Mouse (Mus musculus): ENCODE results near the gene Cd6. TPM values are rescaled to one million over a fixed set of nuclear protein-coding genes. Genes with fewer than 3 reads are reported as not detected.

Cd6 gene
- polyA plus RNA-seq, 1 experiment: 3.1 TPM

DNA sequence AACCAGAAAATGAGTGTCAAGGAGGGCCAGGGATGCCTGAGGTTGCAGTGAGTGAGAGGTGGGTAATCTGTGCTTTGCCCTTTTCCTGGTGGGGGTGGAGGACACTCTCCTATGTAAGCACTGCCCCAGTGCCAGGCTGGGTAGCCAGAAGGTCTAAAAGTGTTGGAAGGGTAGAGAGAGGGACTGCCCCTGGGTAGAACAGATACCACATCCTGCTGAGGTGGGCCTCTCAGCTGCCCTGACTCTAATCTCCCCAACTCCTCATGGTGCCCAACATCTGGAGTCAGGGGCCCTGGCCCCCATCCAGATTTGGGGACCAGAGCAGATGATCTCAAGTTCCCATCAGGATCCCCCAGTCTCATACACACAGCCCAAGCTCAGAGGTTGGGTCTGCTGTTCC lies 72.7 kb downstream of the Cd6 start:
- H3K4me3 ChIP-seq (ENCODE audit: insufficient read depth, low read depth, low read length): no peak overlapping the region

DNA sequence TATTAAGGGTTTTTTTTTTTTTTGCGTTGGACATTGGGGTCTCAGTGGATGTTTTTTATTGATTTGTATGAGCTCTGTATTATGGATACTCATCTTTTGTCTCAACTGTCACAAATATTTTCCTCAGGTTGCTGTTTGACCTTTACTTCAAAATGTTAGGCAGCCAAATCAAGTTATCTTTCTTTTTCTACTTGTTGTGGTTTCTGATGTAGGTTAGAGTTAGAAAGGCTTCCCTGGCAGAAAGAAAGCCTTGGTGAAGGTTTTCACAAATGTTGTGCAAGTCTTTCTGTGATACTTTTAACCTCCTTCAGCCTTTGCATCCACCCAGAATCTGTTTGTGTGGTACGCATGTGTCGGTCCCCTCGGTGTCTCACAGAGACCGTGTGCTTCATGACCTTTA lies 77.2 kb downstream of the Cd6 start:
- DNase-seq: no peak
- TF ChIP-seq POLR2A (IDR thresholded peaks at IDR 0.05; ENCODE audit: low read depth, low read length) (no peak), CTCF (conservative IDR thresholded peaks at IDR 0.05; ENCODE audit: insufficient read depth, insufficient read length, low read depth, low read length) (no peak)
- no peaks in the 10 kb centered on the region for H3K27me3 ChIP-seq (replicated peaks; ENCODE audit: control insufficient read depth, insufficient read depth, low read length)
- H3K4me1 ChIP-seq (ENCODE audit: control insufficient read depth, insufficient read depth, low read length): no peaks in the 10 kb centered on the region
- H3K4me3 ChIP-seq (ENCODE audit: insufficient read depth, low read depth, low read length): no peak overlapping the region
- no peaks in the 10 kb centered on the region for H3K36me3 ChIP-seq (ENCODE audit: control insufficient read depth, insufficient read depth, low read length)
- WGBS: 94% methylated on average over 5 of the region's 5 CpGs
- H3K27ac ChIP-seq (ENCODE audit: insufficient read depth, low read depth, low read length): no peak overlapping the region

More for the DNA sequence above, 72.7 kb downstream of the Cd6 start:
- no peak for TF ChIP-seq CTCF (conservative IDR thresholded peaks at IDR 0.05; ENCODE audit: insufficient read depth, insufficient read length, low read depth, low read length)
- TF ChIP-seq POLR2A (IDR thresholded peaks at IDR 0.05; ENCODE audit: low read depth, low read length): no peak
- DNase-seq: no peak
- H3K27me3 ChIP-seq (replicated peaks; ENCODE audit: control insufficient read depth, insufficient read depth, low read length): no peaks in the 10 kb centered on the region
- H3K4me1 ChIP-seq (ENCODE audit: control insufficient read depth, insufficient read depth, low read length): no peaks in the 10 kb centered on the region
- H3K27ac ChIP-seq (ENCODE audit: insufficient read depth, low read depth, low read length): no peak overlapping the region
- no peaks in the 10 kb centered on the region for H3K36me3 ChIP-seq (ENCODE audit: control insufficient read depth, insufficient read depth, low read length)

DNA sequence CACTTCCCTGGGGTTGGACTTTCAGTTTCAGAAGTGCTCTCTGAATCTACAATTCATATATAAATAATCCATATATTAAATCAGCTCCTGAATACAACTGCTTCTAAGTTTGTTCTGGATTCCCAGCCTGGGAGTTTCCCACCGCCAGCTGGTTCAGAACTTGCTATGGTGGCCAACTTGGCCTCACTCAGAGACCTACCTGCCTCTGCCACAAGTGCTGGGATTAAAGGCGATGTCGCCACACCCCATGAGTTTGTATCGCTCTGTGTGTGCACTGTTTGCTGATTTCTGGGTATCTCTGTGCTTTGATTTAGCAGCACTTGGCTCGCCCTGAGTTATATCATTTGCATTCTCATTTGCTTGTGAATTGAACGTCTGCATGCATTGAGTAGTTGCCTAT lies 77.8 kb downstream of the Cd6 start:
- WGBS: 95% methylated on average over 6 of the region's 6 CpGs
- Histone ChIP-seq H3K4me3 (ENCODE audit: insufficient read depth, low read depth, low read length) (no peak overlapping the region), H3K4me1 (ENCODE audit: control insufficient read depth, insufficient read depth, low read length) (no peaks in the 10 kb centered on the region), H3K36me3 (ENCODE audit: control insufficient read depth, insufficient read depth, low read length) (no peaks in the 10 kb centered on the region), H3K27ac (ENCODE audit: insufficient read depth, low read depth, low read length) (no peak overlapping the region), H3K27me3 (replicated peaks; ENCODE audit: control insufficient read depth, insufficient read depth, low read length) (no peaks in the 10 kb centered on the region)
- TF ChIP-seq CTCF (conservative IDR thresholded peaks at IDR 0.05; ENCODE audit: insufficient read depth, insufficient read length, low read depth, low read length) (no peak), POLR2A (IDR thresholded peaks at IDR 0.05; ENCODE audit: low read depth, low read length) (no peak)
- DNase-seq: no peak

DNA sequence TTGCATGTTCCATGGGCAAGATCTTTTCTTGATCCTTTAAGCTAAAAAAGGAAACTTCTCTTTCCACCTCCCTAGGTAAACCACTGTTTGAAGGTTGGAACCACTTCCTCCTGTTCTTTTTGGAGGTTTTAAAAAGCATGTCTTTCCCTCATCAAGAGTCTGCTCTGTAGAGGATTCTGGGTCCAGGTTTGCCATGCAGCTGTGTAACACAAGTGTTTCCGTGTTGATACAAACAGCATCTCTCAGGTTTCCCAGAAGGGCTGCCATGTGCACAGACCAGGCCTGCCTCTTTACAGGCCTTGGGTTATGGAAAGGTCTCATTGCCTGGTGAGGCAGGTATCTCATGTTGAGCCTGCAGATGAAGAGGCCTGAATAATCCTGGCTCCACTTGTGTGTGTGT lies 78.3 kb downstream of the Cd6 start:
- no peak for DNase-seq
- Histone ChIP-seq H3K36me3 (ENCODE audit: control insufficient read depth, insufficient read depth, low read length) (no peaks in the 10 kb centered on the region), H3K27me3 (replicated peaks; ENCODE audit: control insufficient read depth, insufficient read depth, low read length) (no peaks in the 10 kb centered on the region), H3K27ac (ENCODE audit: insufficient read depth, low read depth, low read length) (no peak overlapping the region), H3K4me3 (ENCODE audit: insufficient read depth, low read depth, low read length) (no peak overlapping the region), H3K4me1 (ENCODE audit: control insufficient read depth, insufficient read depth, low read length) (no peaks in the 10 kb centered on the region)
- 81% methylated on average over 1 of the region's 1 CpGs for WGBS
- TF ChIP-seq CTCF (conservative IDR thresholded peaks at IDR 0.05; ENCODE audit: insufficient read depth, insufficient read length, low read depth, low read length): no peak
- no peak for TF ChIP-seq POLR2A (IDR thresholded peaks at IDR 0.05; ENCODE audit: low read depth, low read length)

DNA sequence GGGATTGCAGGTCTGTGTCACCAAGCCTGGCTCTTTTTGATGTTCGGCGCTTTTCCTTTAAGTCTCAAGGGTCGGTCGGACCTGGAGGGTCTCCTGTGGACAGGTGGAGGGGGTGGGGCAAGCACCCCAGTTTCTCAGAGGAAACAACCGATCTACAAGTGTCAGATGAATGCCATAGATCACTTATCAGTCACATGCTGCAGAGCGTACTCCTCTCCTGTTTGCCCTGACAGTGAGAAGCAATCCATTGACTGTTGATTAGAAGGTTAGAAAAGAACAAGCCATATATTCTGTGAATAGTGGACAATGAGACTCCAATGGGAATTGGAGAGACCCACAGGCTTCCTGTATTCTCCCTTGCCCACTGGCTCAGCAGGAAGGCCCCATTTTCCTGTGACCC lies 79.7 kb downstream of the Cd6 start:
- no peak for DNase-seq
- H3K36me3 ChIP-seq (ENCODE audit: control insufficient read depth, insufficient read depth, low read length): no peaks in the 10 kb centered on the region
- H3K4me1 ChIP-seq (ENCODE audit: control insufficient read depth, insufficient read depth, low read length): no peaks in the 10 kb centered on the region
- no peaks in the 10 kb centered on the region for H3K27me3 ChIP-seq (replicated peaks; ENCODE audit: control insufficient read depth, insufficient read depth, low read length)
- WGBS: 87% methylated on average over 6 of the region's 6 CpGs
- TF ChIP-seq POLR2A (IDR thresholded peaks at IDR 0.05; ENCODE audit: low read depth, low read length) (no peak), CTCF (conservative IDR thresholded peaks at IDR 0.05; ENCODE audit: insufficient read depth, insufficient read length, low read depth, low read length) (no peak)
- no peak overlapping the region for H3K4me3 ChIP-seq (ENCODE audit: insufficient read depth, low read depth, low read length)
- H3K27ac ChIP-seq (ENCODE audit: insufficient read depth, low read depth, low read length): no peak overlapping the region

DNA sequence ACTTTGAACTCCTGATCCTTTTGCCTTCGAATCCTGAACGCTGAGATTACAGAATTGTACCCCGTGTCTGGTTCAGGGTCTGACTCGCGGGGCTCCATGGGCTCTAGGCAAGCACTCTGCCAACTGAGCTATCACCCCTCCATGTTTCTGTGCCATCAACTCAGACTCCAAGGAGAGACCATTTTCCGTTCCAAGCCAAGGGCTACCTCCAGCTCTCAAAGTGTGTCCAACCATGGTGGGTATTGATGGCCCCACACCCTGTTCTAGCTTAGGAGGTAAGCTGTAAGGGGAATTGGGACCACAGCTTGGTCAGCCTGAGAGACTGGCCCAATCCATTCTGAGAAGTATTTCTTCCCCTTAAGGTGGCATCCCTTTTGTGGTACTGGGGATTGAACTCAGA lies 80.6 kb downstream of the Cd6 start:
- WGBS: 80% methylated on average over 6 of the region's 6 CpGs
- no peak overlapping the region for H3K27ac ChIP-seq (ENCODE audit: insufficient read depth, low read depth, low read length)
- DNase-seq: no peak

DNA sequence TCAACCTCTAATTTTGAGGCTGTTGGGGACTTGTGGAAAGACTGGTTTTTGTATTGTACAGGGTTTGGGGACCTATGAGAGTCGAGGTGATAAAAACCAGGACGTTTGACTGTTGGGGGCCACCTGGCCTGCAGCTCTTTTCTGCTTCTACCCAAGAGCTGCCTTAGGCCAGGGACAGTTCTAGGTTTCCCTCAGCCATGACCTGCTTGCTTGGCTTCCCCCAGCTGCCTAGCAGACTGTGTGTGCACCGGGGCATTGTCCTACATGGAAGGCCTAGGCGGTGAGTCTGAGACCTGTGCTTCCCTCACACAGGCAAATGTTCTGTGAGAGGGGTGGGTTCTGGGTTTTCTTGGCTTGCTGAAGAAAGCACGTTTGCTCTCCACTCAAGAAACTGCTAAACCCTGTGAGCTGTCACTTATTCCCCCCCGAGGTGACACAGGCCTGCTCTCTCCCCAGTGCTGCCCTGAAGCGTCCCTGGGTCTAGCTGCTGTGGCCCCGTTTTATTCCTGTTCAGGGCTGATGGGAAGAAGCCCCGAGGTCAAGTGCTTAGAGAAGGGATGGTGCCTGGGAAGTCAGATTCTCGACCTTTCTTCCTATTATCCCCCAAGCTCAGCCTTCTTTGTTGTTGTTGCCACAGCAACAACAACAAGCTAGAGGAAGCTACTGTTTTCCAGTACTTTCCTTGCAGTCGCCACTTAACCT lies 81.3 kb downstream of the Cd6 start:
- Histone ChIP-seq H3K27ac (ENCODE audit: insufficient read depth, low read depth, low read length) (no peak overlapping the region), H3K4me3 (ENCODE audit: insufficient read depth, low read depth, low read length) (no peak overlapping the region), H3K27me3 (replicated peaks; ENCODE audit: control insufficient read depth, insufficient read depth, low read length) (no peaks in the 10 kb centered on the region), H3K4me1 (ENCODE audit: control insufficient read depth, insufficient read depth, low read length) (no peaks in the 10 kb centered on the region), H3K36me3 (ENCODE audit: control insufficient read depth, insufficient read depth, low read length) (no peaks in the 10 kb centered on the region)
- WGBS: 66% methylated on average over 11 of the region's 11 CpGs
- no peak for TF ChIP-seq CTCF (conservative IDR thresholded peaks at IDR 0.05; ENCODE audit: insufficient read depth, insufficient read length, low read depth, low read length)
- no peak for TF ChIP-seq POLR2A (IDR thresholded peaks at IDR 0.05; ENCODE audit: low read depth, low read length)
- no peak for DNase-seq

More for the DNA sequence above, 80.6 kb downstream of the Cd6 start:
- no peaks in the 10 kb centered on the region for H3K36me3 ChIP-seq (ENCODE audit: control insufficient read depth, insufficient read depth, low read length)
- H3K27me3 ChIP-seq (replicated peaks; ENCODE audit: control insufficient read depth, insufficient read depth, low read length): no peaks in the 10 kb centered on the region
- TF ChIP-seq POLR2A (IDR thresholded peaks at IDR 0.05; ENCODE audit: low read depth, low read length): no peak
- H3K4me3 ChIP-seq (ENCODE audit: insufficient read depth, low read depth, low read length): no peak overlapping the region
- H3K4me1 ChIP-seq (ENCODE audit: control insufficient read depth, insufficient read depth, low read length): no peaks in the 10 kb centered on the region
